Mouse (Mus musculus) heart, postnatal 0 days (tissue): Measurements from ENCODE around the gene Scrn2. TPM values are rescaled to one million over a fixed set of nuclear protein-coding genes. Genes with fewer than 3 reads are reported as not detected.
A peak's percentile ranks its signal among the peaks of the same experiment; 100 is the strongest.

Experiments
- ATAC-seq: fragments of 200-750 bp; cut with Nextera tagmentation; 2 replicates; pipeline ENCODE4 v1.8.0; 2017; ENCODE audit warnings: low read depth, moderate number of reproducible peaks, moderate library complexity; ENCODE audit not compliant: insufficient read depth
- DNase-seq: peaks from one replicate; pipeline ENCODE4 v3.0.0-alpha.2; 2016; ENCODE audit warnings: low spot score
- H3K27ac ChIP-seq: fragments of 300-500 bp; sonication (generic); 2 replicates; pipeline ENCODE4 v1.5.1; 2014; ENCODE audit warnings: low read depth, mild to moderate bottlenecking
- H3K27me3 ChIP-seq: fragments of 300-500 bp; sonication (generic); 2 replicates; pipeline ENCODE4 v1.6.1; 2014; ENCODE audit warnings: low read length, mixed read lengths; ENCODE audit not compliant: control insufficient read depth, insufficient read depth
- H3K36me3 ChIP-seq: fragments of 300-500 bp; sonication (generic); replicated peaks from 2 replicates; pipeline ENCODE4 v1.6.1; 2014; ENCODE audit warnings: low read length, mixed read lengths; ENCODE audit not compliant: control insufficient read depth, insufficient read depth
- H3K4me1 ChIP-seq: fragments of 300-500 bp; sonication (generic); 2 replicates; pipeline ENCODE4 v1.6.1; 2014; ENCODE audit warnings: antibody characterized with exemption; ENCODE audit not compliant: control insufficient read depth, insufficient read depth
- H3K4me2 ChIP-seq: fragments of 300-500 bp; sonication (generic); 2 replicates; pipeline ENCODE4 v1.6.1; 2014; ENCODE audit warnings: low read depth, mild to moderate bottlenecking, low read length, moderate library complexity
- H3K4me3 ChIP-seq: fragments of 300-500 bp; sonication (generic); 2 replicates; pipeline ENCODE4 v1.5.1; 2014; ENCODE audit warnings: low read depth, low read length
- H3K9ac ChIP-seq: fragments of 300-500 bp; sonication (generic); replicated peaks from 2 replicates; pipeline ENCODE4 v1.6.1; 2014; ENCODE audit warnings: low read depth, low read length, mixed read lengths
- H3K9me3 ChIP-seq: fragments of 300-500 bp; sonication (generic); replicated peaks from 2 replicates; pipeline ENCODE4 v1.6.1; 2016; ENCODE audit warnings: low read length; ENCODE audit not compliant: control insufficient read depth
- CTCF ChIP-seq: IDR thresholded peaks from 2 replicates; pipeline ENCODE4 v1.5.1; 2016; ENCODE audit warnings: antibody characterized with exemption, control low read depth, low read depth
- EP300 ChIP-seq: IDR thresholded peaks from 2 replicates; pipeline ENCODE4 v1.6.1; 2016; ENCODE audit warnings: antibody characterized with exemption, low read depth
- WGBS: fragments of 180-500 bp; shearing (Covaris S2); extraction: QIAGEN DNeasy Blood & Tissue Kit; methylation state at CpG from one replicate; pipeline ENCODE4 v1.1.7; 2014; 5-methylcytosine and 5-hydroxymethylcytosine counted together
- polyA plus RNA-seq: library from polyadenylated mRNA; unstranded; fragments of >200 nt; fragmentation: Nextera tagmentation; extraction: Ambion mirVana; gene quantifications from 2 replicates; pipeline ENCODE4 v1.2.1, GENCODE M21; 2015
- total RNA-seq: library from RNA; depleted of rRNA; stranded (reverse); fragments of >200 nt; gene quantifications from 2 replicates; pipeline ENCODE4 v1.2.3, GENCODE M21; 2014; ENCODE audit warnings: low replicate concordance

Scrn2 gene
- total and polyA plus RNA-seq, 2 experiments from 2014 or later = 16.6 to 31.7 TPM

DNA sequence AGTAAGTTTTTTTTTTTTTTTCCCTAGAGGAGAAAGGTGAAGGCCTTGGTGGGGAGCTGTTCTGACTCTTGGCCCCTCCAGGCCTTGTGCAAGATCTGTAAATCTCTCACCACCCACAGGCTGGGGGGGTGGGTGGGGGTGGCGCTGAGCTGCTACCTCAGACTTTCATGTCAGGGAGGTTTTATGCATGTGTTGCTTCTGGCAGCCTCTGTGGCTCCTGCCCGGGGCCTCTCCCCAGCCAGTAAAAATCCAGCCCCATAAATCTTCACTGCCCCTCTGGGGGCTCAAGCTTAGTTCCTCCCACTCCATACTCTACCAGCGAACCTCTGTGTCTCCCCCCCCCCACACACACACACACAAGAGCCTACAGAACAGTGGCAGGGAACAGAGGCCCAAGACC is 43.3 kb upstream of the Scrn2 start:
- H3K4me1 ChIP-seq = no peaks in the 10 kb centered on the region; the same call in 1 of the 2 replicates
- ATAC-seq = no peak
- WGBS = 44% methylated on average over 3 of the region's 3 CpGs
- TF ChIP-seq CTCF (no peak), EP300 (no peak)
- peaks cover 52% of the 10 kb centered on the region for H3K27me3 ChIP-seq
- no peak overlapping the region for H3K4me3 ChIP-seq
- no peak overlapping the region for H3K27ac ChIP-seq
- no peak for DNase-seq
- no peaks in the 10 kb centered on the region for H3K9me3 ChIP-seq
- no peaks in the 10 kb centered on the region for H3K36me3 ChIP-seq
- H3K4me2 ChIP-seq = no peak overlapping the region
- H3K9ac ChIP-seq = no peak overlapping the region

DNA sequence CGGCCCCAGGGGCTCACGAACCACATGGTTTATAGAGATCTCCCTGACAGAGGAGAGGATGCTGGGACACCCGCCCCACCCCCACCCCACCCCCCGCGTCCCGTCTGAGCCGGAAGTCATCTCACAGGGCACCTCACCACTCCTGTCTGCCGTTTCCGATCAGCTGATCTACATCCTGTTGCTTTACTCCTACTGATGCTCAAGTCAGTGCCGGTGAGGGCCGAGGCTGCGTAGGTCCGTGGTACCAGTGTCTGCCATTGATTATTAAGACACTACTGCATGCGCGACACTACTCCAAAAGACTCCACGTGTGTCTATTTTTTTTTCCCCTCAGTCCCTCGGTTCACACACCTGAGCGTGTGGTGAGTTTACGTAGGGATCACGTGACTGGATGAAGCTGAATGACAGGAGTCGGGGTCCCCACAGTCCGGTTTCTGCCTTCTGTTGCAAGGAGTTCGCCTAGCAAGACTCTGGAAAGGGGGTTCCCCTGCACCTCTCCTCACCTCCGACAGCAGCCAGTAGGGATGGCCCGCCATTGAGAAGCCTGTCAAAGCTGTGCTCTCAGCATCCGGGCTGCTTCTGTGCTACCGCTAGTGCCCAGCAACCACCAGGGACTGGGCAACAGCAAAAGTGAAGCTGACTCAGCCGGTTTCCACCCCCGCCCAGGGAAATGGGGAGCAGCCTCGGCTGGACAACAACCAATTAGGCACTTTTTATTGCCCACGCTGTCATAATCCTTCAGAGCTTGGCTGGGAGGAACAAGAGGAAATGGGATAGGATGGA is 41.7 kb upstream of the Scrn2 start:
- no peak overlapping the region for H3K9ac ChIP-seq
- H3K9me3 ChIP-seq = no peaks in the 10 kb centered on the region
- DNase-seq (no peak), ATAC-seq (no peak)
- WGBS = 4% methylated on average over 31 of the region's 31 CpGs
- H3K27ac ChIP-seq = no peak overlapping the region
- no peak for TF ChIP-seq EP300
- TF ChIP-seq CTCF = no peak
- no peaks in the 10 kb centered on the region; the same call in 1 of the 2 replicates for H3K4me1 ChIP-seq
- peak overlapping the region; percentile 41 for H3K4me2 ChIP-seq
- H3K27me3 ChIP-seq = peaks cover 59% of the 10 kb centered on the region
- no peaks in the 10 kb centered on the region for H3K36me3 ChIP-seq
- peak overlapping the region; percentile 11 for H3K4me3 ChIP-seq

DNA sequence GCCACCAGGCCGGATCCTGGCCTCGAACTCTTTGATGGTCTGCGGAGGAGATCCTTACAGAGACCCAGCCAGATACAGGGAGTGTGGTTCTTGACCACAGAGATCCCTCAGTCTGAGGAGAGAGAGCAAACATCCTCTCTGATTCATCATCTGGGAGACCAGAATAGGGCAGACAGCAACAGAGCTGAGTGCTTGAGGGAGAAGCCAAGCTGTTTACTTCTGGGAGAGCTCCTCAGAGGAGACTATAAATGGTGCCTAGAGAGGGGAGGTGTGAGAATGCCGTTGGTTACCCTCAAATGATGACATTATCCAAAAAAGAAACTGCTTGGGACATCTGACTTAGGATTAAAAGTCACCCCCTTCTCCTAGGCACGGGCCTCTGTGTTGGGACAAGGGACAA is 38.2 kb upstream of the Scrn2 start:
- no peak for TF ChIP-seq EP300
- TF ChIP-seq CTCF = no peak
- H3K9me3 ChIP-seq = no peaks in the 10 kb centered on the region
- 67% methylated on average over 5 of the region's 5 CpGs for WGBS
- H3K4me3 ChIP-seq = no peak overlapping the region
- H3K27ac ChIP-seq = no peak overlapping the region
- no peak overlapping the region for H3K4me2 ChIP-seq
- DNase-seq = no peak
- no peak overlapping the region for H3K9ac ChIP-seq
- peaks cover 58% of the 10 kb centered on the region for H3K27me3 ChIP-seq
- ATAC-seq = no peak
- H3K36me3 ChIP-seq = no peaks in the 10 kb centered on the region
- H3K4me1 ChIP-seq = no peaks in the 10 kb centered on the region; the same call in 1 of the 2 replicates

DNA sequence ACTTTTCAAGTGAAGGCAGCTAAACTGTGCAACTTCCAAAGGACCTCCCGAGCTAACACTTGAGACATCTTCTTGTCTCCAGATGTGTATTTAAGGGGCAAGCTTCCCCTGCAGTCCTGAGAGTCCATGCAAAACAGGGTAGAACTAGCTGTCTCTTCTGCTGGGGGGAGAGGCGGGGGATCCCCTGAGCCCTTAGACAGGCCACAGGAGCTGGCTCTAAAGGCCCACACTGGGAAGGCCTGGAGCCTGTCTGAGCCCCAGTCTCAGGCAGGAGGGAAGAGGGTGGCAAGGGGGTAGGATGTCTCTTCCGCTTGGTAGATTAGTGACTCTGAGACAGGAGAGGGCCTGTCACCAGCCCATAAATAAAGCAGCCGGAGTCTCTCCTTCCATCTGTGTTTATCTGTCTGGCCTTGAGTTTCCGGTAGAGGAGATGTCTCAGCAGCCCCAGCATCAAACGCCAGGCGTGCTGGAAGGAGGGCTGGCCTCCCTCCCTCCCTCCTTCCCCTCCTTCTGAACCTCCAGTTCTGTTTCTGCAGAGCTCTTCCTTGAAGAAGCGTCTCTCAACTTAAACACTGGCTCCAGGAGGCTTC is 36.9 kb upstream of the Scrn2 start:
- Histone ChIP-seq H3K4me3 (no peak overlapping the region), H3K9ac (no peak overlapping the region), H3K9me3 (no peaks in the 10 kb centered on the region), H3K36me3 (no peaks in the 10 kb centered on the region), H3K27me3 (peaks cover 59% of the 10 kb centered on the region), H3K27ac (no peak overlapping the region), H3K4me1 (no peaks in the 10 kb centered on the region; the same call in 1 of the 2 replicates), H3K4me2 (no peak overlapping the region)
- TF ChIP-seq CTCF = no peak
- no peak for TF ChIP-seq EP300
- DNase-seq (no peak), ATAC-seq (no peak)
- 34% methylated on average over 8 of the region's 8 CpGs for WGBS

DNA sequence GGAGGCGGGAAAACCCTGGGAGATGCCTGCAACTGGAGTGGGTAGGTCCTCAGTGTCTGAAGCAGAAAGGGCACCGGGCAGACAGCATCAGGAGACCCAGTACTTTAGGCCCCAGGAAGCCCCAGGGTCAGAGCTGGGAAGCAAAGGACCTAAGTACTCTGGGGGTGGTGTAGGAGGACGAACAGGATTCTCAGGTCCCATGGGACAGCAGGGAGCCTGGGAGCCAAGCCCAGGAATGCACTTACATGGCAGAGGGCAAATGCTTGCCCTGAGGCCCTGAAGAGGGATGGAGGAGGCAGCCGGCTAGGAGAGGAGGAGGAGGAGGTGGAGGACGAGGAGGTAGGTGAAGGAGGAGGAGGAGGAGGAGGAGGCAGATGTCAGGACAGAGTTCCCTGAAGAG is 34.7 kb upstream of the Scrn2 start:
- Histone ChIP-seq H3K4me2 (no peak overlapping the region), H3K4me1 (no peaks in the 10 kb centered on the region), H3K27me3 (peaks cover 67% of the 10 kb centered on the region), H3K9me3 (no peaks in the 10 kb centered on the region), H3K4me3 (no peak overlapping the region), H3K27ac (no peak overlapping the region), H3K9ac (no peak overlapping the region), H3K36me3 (no peaks in the 10 kb centered on the region)
- TF ChIP-seq CTCF (no peak), EP300 (no peak)
- no peak for ATAC-seq
- DNase-seq = no peak
- 36% methylated on average over 5 of the region's 5 CpGs for WGBS
